ENCODE assay signal across 12 mouse cellular contexts in genomic region chr7:75881376-75881775, GRCm38 (mm10). TPM values are rescaled to one million over a fixed set of nuclear protein-coding genes. Genes with fewer than 3 reads are reported as not detected.
DNase-seq lines count a peak whose midpoint lies in the region; ATAC-seq and TF ChIP-seq lines count a peak whose summit lies in the region.
"Had no signal": no experiment of that assay in that cellular context is flagged by ENCODE, and none has a peak within 500 bp of the region (broad histone marks: within the 10 kb centered on the region; RNA-seq: fewer than 3 reads in every experiment).

No protein-coding gene starts in this region.

- peak overlapping the region; percentile 33 for H3K4me2 ChIP-seq in myocyte (ENCODE audit: low read depth)
- H3K4me2 ChIP-seq: forebrain, embryonic 13.5 days; liver, embryonic 12.5 days; lung, embryonic 15.5 days had no signal

- H3K79me2 ChIP-seq in myocyte (ENCODE audit: control insufficient read depth, insufficient read depth), result no peaks in the 10 kb centered on the region

- intact Hi-C loops in left cerebral cortex, adult 2 months (cut with DNase I), result loop anchor here (2.0 kb wide), 3 partner anchors 143 to 511 kb away; no protein-coding TSS in a partner anchor

- no peak for TF ChIP-seq CTCF in layer of hippocampus, adult 2 months (conservative IDR thresholded peaks at IDR 0.05)
- no peak for TF ChIP-seq CTCF in left cerebral cortex, adult 2 months (IDR thresholded peaks at IDR 0.05)

- no peak overlapping the region for H3K4me3 ChIP-seq in layer of hippocampus, adult 2 months
- H3K4me3 ChIP-seq in myocyte, result no peak overlapping the region
- no peak overlapping the region for H3K4me3 ChIP-seq in left cerebral cortex, adult 2 months
- H3K4me3 ChIP-seq: forebrain, embryonic 13.5 days; limb, embryonic 10.5 days; liver, embryonic 12.5 days; lung, embryonic 15.5 days had no signal

- peak; percentile 65 for ATAC-seq in granulocyte monocyte progenitor cell, adult 5-6 weeks (replicated peaks; ENCODE audit: poor library complexity, severe bottlenecking)

- H3K27ac ChIP-seq in layer of hippocampus, adult 2 months, result no peak overlapping the region
- H3K27ac ChIP-seq in left cerebral cortex, adult 2 months, result no peak overlapping the region
- H3K27ac ChIP-seq: forebrain, embryonic 13.5 days; limb, embryonic 10.5 days; liver, embryonic 12.5 days; lung, embryonic 15.5 days had no signal

- H3K27me3 ChIP-seq in myocyte (ENCODE audit: control insufficient read depth, insufficient read depth, insufficient read length), result no peaks in the 10 kb centered on the region
- H3K27me3 ChIP-seq: forebrain, embryonic 13.5 days; liver, embryonic 12.5 days; lung, embryonic 15.5 days had no signal

- no peak for TF ChIP-seq POLR2A in myocyte (IDR thresholded peaks at IDR 0.05; ENCODE audit: insufficient read length, low read depth)

- H3K36me3 ChIP-seq in myocyte (ENCODE audit: control insufficient read depth, insufficient read depth), result no peaks in the 10 kb centered on the region
- H3K36me3 ChIP-seq: limb, embryonic 10.5 days; liver, embryonic 12.5 days; lung, embryonic 15.5 days had no signal

- peak; percentile 21 for DNase-seq in layer of hippocampus, adult 11-12 months (ENCODE audit: low spot score)
- no peak for DNase-seq in layer of hippocampus, adult 2 months (ENCODE audit: low spot score in 2 of 2)
- DNase-seq in thymus, postnatal 25 days, result peak; percentile 44
- no peak for DNase-seq in frontal cortex, postnatal 36 days (ENCODE audit: low spot score in 2 of 2)
- no peak for DNase-seq in left cerebral cortex, adult 2 months (ENCODE audit: extremely low spot score in 1 of 2, low spot score in 2 of 2)
- no peak for DNase-seq in left cerebral cortex, adult 18-20 months (ENCODE audit: low spot score in 2 of 2)

- no peak overlapping the region for H3ac ChIP-seq in myocyte (ENCODE audit: control insufficient read depth, insufficient read length)

TF ChIP-seq in myocyte, 11 proteins besides CTCF, POLR2A, EP300 and RAD21:
- TF ChIP-seq MYOG (IDR thresholded peaks at IDR 0.05; ENCODE audit: control insufficient read depth in 1 of 3, insufficient read depth in 1 of 3, insufficient read length in 2 of 3, low read depth in 2 of 3) (no peak), MYOD1 (IDR thresholded peaks at IDR 0.05; ENCODE audit: control insufficient read depth in 1 of 3, insufficient read length in 2 of 3, low read depth in 2 of 3) (no peak), MAX (IDR thresholded peaks at IDR 0.05; ENCODE audit: low read depth) (no peak)

RNA-seq across cellular contexts. Expression of gene Klhl25, which starts 33.3 kb away (rescaled TPM):
- 1 to 10 TPM; 8.3 to 8.7 TPM for total RNA-seq in layer of hippocampus, adult 2 months (2021)
- 5.8 and 11.2 TPM in 2 replicates for total RNA-seq in granulocyte monocyte progenitor cell, adult 5-6 weeks (2014; fragmentation: Nextera tagmentation)
- 7.7 and 10.4 TPM in 2 replicates for total RNA-seq in granulocyte monocyte progenitor cell, adult 5-6 weeks (2017)
- 14.6 TPM for polyA plus RNA-seq in myocyte (2012; fragmentation: generic; extraction: Trizol)
- total RNA-seq in left cerebral cortex, adult 2 months (2021), result 1 to 10 TPM; 7.4 to 9.3 TPM
- 10 to 100 TPM in 1 of 2 experiments, 1 to 10 TPM in 1; 9.5 to 10.1 TPM for total RNA-seq in left cerebral cortex, adult 18-20 months (2021)

Comparison
In these comparisons a context has a peak if more than half of its experiments do, and no peak if none do; other contexts are left out.
1. DNase-seq: peak in layer of hippocampus, adult 11-12 months (single experiment) and thymus, postnatal 25 days (single experiment); none in layer of hippocampus, adult 2 months (0 of 2), frontal cortex, postnatal 36 days (0 of 2), left cerebral cortex, adult 2 months (0 of 2) and left cerebral cortex, adult 18-20 months (0 of 2).